Mouse (Mus musculus) retina, postnatal 1 day (tissue): Measurements from ENCODE around the gene Plekhd1.

Experiments used
- DNase-seq: peaks from one replicate; pipeline ENCODE4 v3.0.0-alpha.2; 2012

The Plekhd1 gene

DNA sequence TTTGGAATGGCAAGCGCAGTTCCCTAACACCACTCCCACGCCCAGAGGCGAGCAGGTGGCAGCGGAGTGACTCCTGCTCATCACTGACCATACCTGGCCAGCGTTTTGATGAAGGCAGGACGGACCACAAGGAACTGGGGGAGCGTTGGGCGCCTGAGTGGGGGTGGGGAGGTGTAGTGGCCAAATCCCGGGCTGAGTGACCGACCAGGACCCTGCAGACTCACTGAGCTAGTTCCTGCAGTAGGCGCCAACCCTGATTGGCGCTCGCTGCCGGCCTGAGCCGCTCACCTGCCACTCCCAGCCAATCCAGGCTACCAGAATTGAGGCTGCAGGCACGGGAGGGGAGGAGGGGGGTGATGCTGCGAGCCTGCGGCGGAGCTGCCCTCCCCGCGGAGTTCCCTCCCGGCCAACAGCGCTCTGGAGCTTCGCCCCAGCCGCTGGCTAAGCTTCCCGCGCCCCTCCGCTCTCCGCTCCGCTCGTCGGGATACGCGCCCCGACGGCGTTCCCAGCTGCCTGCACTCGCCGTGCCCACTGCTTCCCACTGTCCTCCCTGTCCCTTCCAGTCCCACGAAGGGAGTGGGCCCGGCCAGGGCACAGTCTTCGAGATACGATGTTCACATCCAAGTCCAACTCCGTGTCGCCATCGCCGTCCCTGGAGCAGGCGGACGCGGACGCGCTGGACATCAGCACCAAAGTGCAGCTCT is at the start of gene Plekhd1:
Plekhd1 (plus strand) TSS at position 323 of the 704 bp plus-strand sequence.
- peak; percentile 81 for DNase-seq

DNA sequence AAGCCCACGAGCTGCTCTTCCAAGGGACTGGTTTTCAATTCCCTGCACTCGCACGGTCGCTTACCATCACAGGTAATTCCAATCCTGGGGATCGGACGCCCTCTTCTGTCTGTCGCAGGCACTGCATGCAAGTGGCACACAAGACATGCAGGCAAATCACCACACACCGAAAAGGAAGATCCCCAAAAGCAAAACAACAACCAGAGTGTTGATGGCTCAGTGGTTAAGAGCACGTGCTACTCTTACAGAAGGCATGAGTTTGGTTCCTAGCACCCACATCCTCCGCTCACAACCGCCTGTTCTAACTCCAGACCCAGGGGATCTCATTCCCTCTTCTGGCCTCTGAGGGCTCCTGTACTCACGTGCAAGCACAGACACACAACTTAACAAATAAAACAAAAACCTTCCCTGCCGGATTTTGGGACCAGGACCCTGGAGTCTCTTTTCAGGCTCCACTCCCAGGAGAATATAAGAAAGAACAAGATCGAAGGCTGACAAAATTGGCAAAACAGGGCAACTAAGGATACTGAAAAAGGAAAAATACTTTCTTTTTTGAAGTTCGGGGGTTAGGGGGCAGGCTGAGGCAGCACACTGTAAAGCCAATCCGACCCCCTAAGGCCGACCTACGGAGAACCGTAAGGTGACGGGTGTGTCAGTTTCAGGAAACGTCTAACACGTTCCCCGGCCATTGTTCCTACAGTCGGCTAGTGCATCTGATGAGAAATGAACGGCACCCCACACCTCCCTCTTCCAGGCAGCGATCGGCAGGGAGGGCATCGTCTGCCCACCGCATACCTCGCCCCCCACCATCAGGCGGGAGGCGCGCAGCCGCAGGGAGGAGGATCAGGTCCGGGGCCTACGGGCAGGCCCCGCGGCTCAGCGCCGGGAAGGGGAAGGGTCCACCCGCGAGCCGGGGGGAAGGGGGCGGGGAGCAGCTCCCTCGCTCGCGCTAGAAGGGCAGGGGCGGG is 49.4 kb upstream of the Plekhd1 start:
- peak; percentile 56 for DNase-seq

DNA sequence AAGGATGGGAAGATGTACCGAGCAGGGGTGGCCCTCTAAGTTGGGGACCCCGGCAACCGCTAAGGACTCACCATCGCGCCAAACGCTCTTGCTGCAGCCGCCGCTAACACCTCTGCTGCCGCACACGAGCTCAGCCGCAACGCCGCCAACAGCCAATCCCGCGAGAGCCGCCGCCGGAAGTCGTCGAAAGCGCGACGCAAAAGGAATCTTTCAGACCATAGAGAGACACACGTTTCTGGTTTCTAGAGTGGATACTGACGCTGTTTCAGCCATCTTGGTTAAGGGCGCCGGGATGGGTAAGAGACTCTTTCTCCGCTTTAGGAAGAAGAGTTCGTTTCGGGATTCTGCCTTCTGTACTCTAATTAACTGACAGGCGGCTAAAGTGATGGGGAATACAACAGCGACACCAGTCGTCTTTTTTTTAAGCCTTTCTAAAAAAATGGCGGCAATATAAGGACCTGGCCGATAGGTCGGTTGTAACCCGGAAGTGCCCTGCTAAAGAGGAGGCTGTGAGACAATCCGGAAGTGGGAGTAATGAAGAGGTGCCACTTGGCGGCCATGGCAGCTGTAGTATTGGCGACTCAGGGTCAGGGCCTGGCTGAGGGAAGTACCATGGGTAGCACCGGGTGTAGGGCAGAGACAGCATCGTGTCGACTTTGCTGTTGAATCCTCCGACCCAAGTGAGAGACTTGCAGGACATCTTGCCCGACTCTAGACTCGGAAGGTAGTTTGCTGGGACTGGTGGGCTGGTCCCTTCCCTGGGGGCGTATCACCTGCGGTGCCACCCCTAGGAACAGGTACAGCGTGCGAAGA is 48.5 kb upstream of the Plekhd1 start, which contains the start of the genes Slc39a9 and Erh:
Slc39a9 (plus strand) TSS at position 191 of the 813 bp plus-strand sequence.
Erh (minus strand) TSS at position 649 of the 813 bp plus-strand sequence.
- peak; percentile 99 for DNase-seq

DNA sequence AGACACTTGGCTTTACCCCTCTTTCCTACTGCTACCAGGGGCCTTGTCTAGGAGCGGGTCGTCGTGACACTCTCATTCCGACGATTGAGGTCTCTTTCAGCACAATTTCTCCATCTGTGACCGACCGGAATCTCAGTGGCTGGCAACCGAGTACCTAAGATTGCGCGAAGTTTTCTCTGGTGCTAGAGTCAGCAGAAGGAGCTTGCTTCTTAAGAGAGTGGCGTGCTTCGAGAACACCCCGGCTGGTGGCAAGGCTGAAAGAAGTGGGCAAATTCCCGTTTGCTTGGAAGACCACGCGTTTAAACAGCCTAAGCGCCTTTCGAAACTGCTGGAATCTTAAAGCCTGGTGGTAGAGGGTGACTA is 47.9 kb upstream of the Plekhd1 start:
- DNase-seq: no peak

DNA sequence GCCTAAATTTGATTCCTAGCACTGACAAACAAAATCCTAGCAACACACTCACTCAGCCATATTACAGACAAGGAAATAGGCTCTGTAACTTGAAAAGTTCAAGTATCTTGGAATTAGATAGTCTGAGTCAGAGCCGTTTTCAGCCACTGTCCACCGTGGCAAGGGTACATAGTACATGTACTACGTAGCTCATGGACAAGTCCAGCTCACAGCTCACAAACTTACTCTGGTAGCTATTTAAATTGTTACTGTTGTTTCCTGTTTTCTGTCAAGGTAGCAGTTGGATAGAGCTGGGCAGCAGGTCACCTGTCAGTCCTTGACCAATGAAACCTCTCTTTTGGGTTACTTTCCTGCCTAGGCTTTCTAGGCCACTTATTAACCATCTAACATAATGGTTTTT is 46.0 kb upstream of the Plekhd1 start:
- DNase-seq: no peak

DNA sequence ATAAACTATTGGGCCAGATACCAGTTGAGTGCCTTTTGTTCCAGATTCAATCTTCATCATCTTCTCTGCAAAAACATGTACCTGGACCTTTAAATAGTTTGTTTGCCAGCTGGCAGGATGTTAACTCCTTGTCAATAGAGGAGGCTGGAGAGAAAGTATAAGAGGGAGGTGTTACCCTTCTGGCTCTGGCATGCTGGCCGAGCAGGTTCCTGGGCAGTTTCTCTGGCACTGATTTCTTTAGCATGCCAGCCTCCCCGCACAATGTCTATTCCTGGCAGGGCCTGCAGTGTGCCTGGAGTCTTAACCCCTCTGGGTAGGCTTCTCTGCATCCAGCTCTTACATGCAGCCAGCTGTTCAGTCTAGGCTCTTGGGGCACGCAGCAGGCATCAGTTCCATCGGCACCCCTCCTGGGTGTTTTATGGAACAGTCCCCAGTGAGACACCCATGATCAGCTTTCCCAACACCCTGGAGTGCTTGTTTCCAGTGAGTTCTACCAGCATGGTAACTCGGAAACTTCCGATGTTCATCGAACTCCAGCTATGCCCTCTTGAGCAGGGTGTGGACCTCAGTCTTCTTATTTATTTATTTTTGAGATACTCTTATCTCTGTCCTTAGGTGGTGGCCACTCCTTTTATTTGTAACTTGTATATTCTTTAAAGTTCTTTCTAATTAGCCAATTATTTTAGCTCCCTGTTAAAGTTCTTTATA is 38.3 kb upstream of the Plekhd1 start:
- DNase-seq: no peak

DNA sequence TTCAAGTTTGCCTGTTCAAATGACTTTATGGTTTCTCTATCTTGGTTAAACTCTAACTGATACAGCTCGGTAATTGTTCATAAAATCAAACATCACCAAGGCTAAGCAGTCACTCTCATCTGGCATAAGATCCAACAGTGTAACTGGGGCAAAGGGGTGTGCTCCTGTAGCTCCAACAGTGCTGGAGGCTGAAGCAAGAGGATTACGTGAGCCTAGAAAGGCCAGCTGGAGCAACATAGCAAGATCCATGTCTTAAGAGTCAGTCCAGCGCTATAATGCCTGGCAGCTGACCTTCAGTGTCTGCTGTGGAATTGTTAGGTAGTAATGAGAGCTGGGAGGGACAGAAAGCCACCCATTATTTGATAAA is 37.7 kb upstream of the Plekhd1 start:
- peak; percentile 52 for DNase-seq

DNA sequence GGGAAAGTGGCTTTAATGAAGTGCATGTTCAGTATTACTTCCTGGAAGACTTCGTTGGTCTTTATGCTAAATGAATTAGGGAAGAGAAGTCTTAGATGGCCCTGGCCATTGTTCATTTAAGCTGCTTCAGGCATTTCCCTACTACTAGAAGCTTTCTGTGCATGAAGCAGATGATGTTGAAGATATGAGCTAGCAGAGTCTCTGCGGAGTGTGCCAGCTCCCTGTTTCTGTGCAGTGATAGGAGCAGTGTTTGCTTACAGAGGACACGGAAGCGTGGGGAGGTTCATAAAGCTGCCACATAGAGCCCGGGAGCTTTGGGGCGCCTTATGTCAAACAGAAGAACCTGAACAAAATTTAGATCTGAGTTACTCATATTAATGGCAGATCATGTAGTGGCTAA is 33.7 kb upstream of the Plekhd1 start:
- DNase-seq: no peak

DNA sequence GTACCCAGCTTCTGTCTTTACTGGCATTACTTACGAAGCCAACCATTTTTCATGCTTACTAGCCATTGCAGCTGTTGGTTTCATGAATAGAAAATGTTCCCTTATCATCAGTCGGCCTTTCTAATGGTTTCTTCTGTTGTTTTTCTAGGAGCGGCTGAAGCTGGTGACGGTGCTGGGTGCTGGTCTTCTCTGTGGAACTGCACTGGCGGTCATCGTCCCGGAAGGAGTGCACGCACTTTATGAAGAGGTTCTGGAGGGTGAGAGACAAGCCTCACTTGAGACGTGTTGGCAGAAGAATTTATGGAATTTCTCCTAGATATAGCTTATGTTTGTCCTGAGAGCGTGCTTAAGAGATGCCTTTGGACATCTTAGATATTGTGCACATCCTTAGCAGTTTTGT is 30.1 kb upstream of the Plekhd1 start:
- no peak for DNase-seq

DNA sequence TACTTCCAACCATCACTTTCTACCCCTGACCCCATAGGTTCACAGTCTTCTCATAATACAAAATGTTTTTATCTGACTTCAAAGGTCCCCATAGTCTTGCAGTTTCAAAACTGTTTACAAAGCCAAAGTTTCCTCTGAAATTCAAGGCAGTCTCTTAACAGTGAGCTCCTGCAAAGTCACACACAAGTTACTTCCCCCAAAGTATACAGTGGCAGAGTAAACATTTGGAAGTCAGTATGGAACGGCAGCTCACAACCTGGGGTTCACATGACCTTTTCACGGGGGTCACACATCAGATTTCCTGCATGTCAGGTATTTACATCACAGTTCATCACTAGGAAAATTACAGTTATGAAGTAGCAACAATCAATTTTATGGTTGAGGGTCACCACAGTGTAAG is 28.5 kb upstream of the Plekhd1 start:
- DNase-seq: no peak

DNA sequence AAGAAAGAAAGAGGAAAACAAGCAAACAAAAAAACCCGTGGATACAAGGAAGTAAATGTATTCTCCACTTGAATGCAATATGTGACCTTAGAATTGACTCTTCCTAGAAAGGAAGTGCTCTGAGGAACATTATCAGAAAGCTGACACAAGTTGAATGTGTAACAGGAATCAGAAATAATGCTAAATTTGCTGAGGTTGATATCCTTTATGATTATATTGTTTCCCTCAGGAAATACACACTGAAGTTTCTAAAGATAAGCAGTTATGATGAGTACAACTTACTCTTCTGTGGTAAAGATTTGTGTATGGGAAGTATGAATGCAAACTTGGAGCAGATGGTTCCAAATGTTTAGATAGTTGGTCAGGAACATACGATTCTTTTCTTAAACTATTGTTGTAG is 24.0 kb upstream of the Plekhd1 start:
- DNase-seq: no peak

DNA sequence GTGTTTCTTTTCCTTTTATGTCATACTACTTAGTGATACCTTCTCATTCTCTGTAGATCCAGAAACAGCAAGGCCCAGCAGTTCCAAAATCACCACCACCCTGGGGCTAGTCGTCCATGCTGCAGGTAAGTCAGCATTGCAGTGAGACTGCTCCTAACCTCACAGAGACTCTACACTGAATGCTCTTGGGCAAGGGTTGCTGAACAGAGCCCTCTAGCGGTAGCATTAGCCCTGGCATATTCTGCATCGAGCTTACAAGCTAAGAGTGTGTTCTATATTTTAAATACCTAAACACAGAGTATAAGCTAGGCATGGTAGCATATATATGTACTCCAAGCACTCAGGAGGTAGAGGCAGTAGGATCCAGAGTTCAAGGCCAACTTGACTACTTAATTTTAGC is 19.2 kb upstream of the Plekhd1 start:
- DNase-seq: peak; percentile 72

DNA sequence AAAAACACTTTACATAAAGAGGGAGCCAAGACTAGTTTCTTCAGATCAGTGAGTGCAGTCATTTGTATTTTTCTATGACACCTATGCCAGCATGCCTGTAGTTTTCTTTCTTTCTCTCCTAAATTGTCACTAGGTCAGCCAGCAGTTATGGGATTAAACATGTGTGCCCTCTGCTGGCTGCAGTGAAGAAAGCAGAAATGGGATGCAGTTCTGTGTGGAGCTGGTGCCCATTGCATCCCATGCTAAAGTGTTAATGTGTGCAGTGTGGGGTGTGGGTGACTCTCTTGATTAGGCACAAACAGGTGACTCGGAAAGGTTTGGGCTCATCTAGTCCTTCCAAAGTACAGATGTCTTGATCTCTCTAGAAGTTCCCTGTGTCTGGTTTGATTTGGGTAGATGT is 11.1 kb upstream of the Plekhd1 start:
- DNase-seq: peak; percentile 59

DNA sequence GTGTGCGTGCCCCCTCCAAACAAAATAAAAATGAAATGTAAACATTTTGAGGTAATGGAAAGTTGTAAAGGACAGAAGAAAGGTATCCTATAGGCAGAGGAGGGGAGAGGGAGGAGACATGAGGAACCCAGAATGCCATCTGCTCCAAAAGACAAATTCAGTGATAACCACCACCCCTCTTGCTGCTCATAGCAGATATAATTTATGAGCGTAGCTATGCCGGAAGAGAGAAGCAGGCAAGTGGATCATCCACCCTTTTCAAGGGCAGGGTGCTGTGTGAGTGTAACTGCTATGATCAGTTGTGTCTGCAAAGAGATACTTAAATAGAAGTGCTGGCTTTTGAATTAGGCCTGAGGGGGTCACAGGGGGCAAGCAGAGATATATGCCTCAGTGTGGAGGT is 8.8 kb upstream of the Plekhd1 start:
- DNase-seq: no peak

DNA sequence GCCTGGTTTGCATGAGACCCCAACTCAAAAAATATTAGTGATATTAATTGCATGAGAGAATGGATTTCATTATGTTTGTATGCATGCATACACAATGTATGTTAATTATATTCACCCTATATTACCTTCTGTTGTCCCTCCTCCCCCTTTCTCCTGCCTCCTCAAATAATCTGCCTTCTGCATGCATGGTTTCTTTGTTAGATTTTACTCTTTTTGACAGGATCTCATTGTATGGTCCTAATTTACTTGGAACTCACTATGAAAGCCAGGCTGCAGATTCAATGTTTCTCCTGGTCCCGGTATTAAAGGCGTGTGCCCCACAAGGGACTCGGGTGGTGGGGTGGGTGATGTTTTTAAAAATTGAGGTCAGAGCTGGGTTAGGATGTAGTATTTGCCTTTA is 8.1 kb upstream of the Plekhd1 start:
- peak; percentile 75 for DNase-seq

DNA sequence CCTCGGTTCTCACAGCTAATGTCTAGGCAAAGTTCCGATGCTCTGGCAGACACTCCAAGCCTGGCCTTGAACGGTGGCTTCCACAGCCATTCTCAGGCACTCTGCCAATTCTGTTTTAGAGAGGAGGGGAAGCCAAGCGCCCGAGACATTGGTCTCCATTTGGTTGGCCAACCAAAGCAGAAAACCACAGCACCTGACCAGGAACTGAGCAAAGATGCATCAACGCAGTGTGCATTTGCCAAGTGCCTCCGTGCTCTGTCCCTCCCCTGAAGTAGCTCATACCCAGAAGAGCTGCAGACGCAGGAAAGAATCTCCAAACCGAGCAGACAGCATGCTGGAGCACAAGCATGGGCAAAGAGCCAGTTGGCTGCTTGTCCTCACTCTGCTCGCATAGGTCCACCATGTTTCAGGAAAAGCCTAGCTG is 4.6 kb upstream of the Plekhd1 start:
- DNase-seq: no peak

DNA sequence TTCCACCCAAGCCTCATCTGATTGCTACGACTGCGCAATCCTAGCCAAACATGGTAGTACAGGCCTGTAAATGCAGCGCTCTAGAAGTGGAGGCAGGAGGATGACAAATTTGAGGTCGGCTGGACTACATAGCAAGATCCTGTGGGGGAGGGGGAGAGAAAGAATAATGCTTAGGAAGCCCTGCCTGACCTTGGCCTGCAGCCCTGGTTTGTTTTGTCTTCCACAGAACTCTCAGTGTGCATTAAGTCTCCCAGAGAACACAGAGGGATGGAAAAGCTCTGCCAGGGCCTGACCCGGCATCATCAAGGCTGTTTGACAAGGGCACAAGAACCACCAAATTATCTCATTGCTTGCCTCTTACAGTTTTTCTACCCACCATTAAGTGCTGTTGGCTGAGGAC is 2.7 kb upstream of the Plekhd1 start:
- DNase-seq: peak; percentile 57

DNA sequence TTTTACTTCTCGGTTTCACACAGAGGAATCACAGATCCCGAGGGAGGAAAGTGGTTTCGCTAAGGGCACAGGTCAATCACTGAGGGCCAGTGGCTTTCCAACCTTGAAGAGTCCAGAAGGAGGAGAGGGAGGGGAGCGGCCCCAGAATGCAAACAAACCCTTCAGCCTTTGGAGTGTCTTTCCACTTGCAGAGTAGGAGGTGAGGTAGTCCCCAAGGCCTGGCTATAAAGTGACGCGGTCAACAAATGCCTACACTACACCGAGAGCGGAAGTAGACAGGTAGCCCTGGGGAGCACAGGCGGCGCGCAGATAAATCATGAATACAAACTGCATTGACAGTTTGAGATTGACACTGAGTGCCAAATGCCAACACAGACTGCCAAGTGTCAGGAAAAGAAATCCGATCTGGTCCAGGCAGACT is 710 bp upstream of the Plekhd1 start:
- no peak for DNase-seq

DNA sequence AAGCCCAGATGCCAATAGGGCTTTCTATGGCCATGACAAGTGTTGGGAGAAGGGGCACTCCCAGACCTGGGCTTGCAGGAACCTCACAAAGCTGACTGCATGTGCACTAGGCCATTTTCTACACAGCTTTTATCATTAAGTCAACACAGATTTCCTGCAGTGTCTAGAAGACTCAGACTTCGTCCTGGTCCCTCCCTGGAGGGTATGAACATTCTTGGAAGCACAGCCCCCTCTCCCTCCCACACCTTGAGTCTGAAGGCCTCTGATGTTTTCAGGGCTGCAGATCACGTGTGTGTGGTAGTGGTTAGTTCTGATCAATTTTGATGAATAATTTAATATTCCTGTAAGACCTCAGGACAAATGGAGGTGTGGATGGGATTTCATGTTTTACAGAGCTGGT is 1.3 kb downstream of the Plekhd1 start:
- peak; percentile 29 for DNase-seq

DNA sequence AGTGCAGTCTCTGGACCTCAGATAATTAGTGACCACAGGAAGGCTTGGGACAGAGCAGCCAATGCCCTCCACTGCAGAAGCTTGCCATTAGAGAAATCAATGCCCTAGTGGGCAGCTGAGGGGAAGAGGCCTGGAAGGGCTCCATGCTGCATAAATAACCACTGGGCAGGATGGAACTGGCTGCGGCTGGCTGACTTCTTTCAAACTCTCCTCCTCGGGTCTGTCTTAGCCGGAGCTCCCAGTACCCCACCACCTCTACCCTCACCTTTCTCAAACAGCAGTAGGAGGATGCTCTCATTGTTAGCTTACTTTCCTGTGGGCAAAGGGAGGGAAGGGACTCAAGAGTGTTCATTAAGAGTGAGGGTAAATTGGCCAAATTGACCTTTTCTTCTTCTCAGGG is 2.6 kb downstream of the Plekhd1 start:
- DNase-seq: no peak

DNA sequence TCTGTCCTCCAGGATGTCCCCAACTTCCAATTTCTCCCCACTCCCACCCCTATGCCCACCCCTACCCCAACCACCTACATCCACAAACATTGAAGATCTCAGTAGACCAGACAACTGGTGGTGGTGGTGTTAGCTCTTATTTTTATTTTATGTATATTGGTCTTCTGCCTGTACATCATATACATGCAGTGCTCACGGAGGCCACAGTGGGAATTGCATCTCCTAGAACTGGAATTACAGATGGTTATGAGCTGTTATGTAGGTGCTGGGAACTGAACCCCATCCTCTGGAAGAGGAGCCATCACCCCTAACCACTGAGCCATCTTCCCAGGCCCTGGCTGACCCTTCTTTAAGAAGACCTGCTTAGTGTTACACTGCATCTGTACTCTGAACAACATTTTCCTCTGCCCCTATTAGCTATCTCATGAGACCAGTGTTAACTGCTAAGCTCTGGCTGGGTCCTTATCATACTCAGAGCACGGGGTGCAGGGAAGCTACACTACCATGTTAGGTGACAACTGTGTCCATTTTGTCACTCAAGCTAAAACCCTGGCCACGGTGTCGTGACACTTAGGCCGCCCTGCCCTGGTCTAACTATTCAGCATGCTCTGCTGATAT is 6.2 kb downstream of the Plekhd1 start:
- no peak for DNase-seq

DNA sequence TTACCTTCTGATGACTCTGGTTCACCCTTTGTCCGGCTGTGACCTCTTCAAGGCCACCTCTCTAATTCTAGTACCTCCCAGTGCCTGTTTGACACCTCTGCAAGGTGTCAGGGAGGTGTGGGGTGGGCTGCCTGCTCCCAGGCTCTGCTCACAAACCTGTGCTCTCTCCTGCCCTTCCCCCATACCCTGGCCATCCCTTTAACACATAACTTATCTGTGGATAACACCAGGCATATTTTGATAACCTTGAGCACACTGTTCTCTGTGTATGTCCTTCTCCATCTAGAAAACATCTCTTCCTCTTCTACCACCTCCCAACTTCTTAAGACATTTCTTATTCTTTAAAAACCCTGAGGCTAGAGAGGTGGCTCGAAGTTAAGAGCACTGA is 6.7 kb downstream of the Plekhd1 start:
- no peak for DNase-seq
